Mouse (Mus musculus): ENCODE measurements around the gene Rnh1.

Gene Rnh1

DNA sequence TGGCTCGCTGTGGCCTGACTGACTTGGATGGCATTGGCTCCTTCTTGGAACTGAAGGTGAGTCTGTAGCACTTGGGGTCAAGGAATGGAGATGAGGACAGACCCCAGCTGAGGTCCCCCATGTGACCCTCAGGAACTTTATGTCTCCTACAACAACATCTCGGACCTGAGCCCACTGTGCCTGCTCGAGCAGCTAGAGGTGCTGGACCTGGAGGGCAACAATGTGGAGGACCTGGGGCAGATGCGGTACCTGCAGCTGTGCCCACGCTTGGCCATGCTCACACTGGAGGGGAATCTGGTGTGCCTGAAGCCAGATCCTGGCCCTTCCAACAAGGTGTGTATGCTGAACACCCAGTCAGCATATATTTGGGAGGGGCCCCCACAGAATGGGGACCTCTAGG lies 32.8 kb upstream of the Rnh1 start:
- 94% methylated on average over 5 of the region's 5 CpGs for WGBS

DNA sequence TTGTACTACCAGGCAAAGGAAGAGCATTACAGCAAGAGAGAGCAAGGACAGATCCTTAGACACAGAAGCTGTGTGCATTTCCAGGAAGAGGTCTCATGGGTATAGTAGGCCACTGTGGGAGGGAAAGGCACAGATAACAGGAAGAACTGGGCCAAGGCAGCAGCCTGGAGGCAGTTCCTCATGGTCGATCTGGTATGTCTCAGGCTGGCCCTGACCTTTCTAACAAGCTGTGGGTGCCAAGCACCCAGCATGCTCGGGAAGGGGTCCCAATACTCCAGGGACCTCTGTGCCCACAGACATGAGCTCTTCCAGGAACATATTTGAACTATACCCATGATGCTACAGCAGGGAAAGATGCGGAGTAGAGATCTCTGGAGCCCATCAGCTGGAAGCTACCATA lies 31.9 kb upstream of the Rnh1 start:
- WGBS: 81% methylated on average over 3 of the region's 3 CpGs

DNA sequence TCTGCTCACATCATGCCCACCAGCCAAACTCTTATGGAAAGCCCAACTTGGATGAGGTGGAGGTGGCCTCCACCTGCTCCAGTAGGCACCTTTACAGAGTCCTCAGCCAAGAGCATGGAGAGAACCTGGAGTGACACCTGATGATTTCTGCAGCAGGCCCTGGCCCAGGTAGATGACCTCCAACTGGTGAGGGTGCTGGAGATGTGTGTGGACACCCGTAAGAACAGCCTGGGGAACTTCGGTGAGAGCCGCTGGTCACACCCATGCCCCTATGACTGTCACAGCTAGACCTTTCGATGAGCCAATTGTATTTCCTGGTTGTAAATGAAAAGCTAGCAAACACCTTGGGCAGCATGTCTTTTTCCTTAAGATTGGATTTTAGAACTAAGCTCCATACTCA lies 25.5 kb upstream of the Rnh1 start:
- 97% methylated on average over 4 of the region's 4 CpGs for whole genome bisulfite sequencing

DNA sequence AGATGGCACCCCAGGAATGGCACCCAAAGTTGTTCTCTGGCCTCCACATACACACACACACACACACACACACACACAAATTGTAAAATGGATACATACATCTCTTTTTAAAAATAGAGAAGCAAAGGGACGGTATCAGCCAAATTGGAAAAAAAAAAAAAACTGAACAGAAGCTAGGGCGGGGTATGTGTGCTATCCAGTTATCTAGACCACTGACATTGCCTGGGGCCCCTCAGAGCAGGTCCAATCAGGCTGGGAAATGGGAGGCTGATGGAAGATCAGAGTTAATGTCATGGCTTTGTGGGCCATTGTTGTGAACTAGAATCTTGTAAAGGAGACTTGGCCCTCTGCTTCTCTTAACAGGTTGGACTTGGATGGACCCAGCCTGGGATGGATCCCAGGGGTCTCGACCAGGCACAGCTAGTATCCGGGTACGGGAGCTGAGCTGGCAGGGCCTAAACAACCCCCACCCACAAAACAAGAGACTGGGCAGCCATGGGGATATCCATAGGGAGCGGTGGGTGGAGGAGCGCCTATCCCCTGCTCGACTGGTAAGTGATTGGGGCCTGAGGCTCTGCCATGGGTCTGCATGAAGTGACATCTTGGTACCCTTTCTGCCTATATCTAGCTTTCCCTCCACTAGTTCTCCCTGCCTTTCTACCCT lies 24.1 kb upstream of the Rnh1 start:
- 96% methylated on average over 8 of the region's 8 CpGs for WGBS

DNA sequence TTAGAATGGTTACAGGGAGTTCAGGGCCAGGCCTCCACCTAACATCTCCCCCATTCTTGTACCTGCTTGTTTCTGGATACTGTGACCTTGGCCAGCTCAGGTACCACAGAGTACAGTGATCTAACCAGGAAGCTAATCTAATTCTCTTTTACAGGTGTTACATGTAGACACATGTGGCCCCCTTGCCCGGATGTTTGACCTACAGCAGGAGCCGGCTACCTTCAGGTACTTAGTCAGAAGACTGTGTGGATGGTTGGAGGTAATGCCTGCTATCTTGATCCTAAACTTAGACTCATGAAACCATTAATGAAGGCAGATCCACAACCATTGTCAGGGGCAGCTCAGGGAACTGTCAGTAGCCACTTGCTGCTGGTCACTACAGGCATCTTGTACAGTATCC lies 23.1 kb upstream of the Rnh1 start:
- WGBS: 94% methylated on average over 2 of the region's 2 CpGs

DNA sequence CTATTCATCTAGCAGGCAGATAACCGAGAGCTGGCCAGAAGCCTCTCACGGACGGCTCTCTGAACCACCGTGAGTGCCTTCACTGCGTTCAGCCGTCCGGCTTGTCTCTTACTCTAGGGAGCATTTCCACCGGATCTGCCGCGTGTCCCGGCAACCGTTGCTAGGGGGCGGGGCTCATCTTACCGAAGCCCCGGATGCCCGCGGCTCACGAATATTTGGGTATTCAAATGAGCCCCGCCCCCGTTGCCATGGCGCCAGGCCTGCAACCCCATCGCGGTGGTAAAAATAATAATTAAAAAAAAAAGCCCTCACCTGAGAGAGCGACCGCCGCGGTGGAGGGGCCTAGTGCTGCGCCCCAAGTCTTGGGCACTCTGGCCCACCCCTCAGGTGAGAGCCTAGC lies 22.2 kb upstream of the Rnh1 start:
- 2% methylated on average over 28 of the region's 28 CpGs for WGBS

DNA sequence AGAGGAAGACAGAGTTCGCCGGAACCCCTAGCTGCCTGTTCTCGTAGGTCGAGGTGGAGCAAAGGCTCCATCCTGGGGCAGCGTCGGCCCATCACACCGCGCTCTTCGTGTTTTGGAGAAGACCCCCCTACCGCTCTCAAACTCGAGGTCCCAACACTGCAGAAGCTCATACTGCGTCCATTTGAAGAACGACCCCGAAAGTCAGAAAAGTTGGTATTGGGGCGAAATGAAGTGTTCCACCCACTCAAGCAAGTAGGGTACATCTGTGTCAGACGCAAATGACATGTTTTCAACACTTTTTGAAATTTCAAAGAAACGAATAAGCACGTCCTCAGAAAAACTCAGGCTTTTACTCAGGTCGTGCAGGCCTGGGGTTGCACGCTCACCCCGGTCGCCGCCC lies 21.8 kb upstream of the Rnh1 start:
- under 1% methylated on average over 23 of the region's 23 CpGs for WGBS

DNA sequence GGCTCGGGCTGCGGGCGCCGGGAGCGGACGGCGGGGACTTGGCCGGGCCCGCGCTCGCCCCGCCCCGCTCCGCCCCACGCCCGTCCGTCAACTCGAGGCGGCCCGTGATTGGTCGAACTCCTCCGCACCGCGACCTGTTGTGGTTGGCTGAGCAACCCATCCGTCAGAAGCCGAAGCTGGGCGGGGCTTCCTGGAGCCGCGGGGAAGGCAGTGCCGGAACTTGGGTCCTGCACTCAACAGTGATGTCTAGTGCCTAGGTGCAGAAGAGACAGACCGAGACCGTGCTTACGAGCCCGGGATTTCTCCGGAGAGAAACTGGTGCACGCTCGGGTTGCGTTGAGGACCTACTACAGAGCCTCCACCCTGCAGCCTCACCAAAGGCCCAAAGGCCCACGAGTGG lies 21.3 kb upstream of the Rnh1 start, which contains the start of the genes Hras and Lrrc56:
Hras (minus strand) TSS at position 58 of the 400 bp plus-strand sequence.
Lrrc56 (plus strand) TSS at position 210 of the 400 bp plus-strand sequence.
- WGBS: under 1% methylated on average over 39 of the region's 39 CpGs

DNA sequence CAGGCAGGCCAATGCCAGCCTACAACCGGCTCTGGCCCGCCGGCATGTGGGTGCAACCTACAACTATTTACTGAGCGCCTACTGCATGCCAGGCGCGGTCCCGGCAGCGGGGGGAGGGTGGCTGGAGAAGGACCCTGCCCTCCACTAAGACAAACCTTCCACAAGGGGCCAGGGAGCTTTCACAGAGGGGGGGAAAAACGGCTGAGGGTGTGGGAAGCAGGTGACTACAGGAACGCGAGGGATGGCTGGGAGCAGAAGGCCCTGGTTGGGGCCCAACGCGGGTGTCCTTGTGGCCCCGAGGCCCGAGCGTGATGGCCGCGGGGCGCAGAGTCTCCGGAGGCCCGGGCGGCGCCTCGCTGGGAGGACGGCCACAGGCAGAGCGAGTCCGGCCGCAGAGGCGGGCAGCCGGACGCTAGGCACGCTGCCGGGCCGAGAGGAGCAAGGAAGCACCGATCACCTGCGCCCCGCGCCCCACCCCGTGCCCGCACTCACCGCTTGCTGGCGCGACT lies 20.7 kb upstream of the Rnh1 start:
- WGBS: under 1% methylated on average over 43 of the region's 43 CpGs

DNA sequence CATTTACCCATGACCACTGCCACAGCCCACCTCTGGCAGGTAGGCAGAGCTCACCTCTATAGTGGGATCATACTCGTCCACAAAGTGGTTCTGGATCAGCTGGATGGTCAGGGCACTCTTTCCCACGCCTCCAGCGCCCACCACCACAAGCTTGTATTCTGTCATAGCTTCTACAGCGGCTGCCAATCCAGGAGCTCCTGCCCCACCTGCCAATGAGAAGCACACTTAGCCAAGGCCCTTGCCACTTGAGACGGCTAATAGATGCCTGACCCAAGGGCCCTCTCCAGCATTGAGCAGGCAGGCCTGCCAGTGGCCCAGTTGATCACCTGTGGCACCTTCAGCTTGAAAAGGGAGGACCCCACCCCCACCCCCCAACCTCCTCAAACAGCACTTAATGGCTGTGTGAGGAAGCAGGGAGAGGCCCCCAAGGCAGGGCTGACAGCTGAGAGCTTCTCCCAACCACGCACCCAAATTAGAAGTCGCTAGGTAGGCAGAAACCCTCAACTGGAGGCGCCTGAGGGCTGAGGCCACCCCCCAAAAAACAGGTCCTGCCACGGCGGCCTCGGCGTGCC lies 20.2 kb upstream of the Rnh1 start:
- WGBS: 23% methylated on average over 12 of the region's 12 CpGs

DNA sequence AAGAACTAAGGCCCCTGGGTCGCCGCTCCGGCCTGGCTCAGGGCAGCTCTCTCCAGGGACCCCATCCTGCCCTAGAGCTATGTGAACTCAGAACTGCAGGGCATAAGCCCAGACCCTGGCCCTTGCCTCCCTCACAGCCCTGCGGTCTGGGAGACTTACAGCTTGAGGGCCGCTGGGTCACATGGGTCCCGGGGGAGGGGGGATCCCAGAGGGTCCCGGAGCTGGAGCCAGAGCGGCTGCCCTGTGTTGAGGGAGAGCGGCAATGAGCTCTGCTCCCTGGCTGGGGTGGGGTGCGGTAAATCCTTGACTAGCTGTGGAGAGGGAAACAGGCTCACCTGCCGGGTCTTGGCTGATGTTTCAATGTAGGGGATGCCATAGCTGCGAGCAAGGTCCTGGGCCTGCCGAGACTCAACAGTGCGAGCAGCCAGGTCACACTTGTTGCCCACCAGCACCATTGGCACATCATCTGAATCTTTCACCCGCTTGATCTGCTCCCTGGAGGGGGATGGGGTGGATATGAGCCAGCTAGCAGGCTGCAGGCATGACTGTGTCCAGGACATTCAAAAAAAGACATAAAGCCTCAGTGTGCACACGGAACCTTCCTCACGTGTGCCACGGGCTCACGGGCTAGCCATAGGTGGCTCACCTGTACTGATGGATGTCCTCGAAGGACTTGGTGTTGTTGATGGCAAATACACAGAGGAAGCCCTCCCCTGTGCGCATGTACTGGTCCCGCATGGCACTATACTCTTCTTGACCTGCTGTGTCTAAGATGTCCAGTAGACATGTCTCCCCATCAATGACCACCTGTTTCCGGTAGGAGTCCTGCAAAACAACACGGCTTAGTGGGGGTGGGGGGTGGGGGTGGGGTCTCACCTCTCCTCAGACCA lies 19.4 kb upstream of the Rnh1 start:
- 85% methylated on average over 24 of the region's 24 CpGs for WGBS

DNA sequence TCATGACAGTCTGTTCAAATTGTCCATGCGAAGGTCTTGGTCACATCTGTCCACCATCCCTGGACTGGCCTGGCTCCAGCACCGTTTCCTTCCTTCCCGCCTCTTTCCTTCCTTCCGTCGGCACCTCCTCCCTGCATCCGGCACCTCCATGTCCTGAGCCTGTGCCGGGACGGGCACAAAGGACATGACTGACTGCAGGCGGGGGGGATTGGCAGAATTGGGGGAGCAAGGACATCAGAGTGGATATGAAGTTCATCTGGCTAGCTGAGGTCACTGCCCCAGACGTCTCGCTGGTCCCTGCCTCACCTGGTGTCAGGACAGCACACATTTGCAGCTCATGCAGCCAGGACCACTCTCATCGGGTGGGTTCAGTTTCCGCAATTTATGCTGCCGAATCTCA lies 18.4 kb upstream of the Rnh1 start:
- 85% methylated on average over 14 of the region's 14 CpGs for WGBS

DNA sequence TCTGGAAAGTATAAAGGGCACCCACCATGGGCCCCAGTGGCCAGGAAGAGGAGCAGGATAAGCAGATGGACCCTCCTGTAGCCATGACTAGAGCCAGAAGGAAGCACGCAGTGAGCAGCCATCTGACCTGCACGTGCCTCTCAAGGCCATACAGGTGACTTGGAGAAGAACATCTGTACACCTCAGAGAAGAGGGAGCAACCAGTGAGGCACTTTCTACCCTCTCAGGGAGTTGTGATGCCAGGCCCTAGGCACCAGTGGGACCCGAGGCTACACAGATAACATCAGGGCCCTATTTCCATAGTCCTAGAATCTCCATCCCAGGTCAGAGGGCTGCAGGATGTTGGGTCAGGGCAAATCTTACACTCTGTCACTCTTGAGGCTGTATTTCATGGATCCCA lies 17.6 kb upstream of the Rnh1 start:
- 93% methylated on average over 3 of the region's 3 CpGs for WGBS

DNA sequence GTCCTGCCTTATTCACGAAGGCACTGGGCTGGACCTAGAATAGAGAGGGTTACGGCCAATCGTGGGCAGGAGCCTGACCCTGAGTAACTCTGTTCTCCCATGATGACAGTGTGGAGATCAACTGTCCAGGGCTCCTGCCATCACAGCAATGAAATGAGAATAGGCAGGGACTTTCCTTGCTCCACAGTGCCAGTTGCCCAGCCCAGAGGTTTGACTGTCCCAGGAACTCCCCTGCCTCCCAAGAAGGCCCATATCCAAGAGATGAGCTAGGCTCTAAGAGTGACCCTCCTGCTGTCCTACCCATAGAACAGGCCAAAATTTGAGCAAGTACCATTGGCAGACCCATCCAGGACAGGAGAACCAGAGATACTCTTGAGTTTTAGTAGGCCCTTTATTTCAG lies 16.1 kb upstream of the Rnh1 start:
- WGBS: 83% methylated on average over 3 of the region's 3 CpGs

DNA sequence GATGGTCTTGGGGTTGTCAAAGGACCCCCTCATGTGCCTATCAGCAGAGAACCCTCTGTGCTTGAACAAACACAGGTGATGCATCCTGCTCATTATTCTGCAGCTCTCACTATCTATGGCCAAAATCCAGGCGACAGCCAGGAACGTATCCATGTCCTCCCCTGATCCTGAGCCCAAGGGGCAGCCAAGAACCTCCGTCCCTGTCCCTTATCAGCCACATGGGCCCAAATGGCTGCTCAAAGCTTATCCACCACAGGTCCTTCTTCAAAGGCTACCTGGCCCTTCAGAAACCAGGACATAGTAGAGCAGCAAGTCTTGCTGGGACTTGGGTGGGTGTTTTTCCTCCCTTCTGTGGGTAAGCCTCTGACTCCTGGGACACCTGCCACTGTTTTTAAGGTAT lies 15.5 kb upstream of the Rnh1 start:
- 82% methylated on average over 3 of the region's 3 CpGs for WGBS

DNA sequence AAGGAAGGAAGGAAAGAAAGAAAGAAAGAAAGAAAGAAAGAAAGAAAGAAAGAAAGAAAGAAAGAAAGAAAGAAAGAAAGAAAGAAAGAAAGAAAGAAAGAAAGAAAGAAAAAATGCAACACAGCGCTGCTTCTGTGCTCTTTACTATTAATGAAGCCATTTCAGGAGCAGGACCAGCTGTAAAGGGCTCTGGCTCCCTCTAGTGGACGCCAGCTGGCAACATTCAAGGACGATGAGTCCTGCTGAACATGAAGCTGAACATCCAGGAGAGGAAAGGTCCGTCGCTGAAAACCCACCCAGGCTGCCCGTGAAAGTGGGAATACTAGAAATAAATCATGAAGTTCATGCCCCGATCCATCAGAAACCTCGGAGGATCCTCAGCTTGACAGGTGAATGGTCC lies 3.5 kb upstream of the Rnh1 start:
- 2% methylated on average over 8 of the region's 8 CpGs for WGBS

DNA sequence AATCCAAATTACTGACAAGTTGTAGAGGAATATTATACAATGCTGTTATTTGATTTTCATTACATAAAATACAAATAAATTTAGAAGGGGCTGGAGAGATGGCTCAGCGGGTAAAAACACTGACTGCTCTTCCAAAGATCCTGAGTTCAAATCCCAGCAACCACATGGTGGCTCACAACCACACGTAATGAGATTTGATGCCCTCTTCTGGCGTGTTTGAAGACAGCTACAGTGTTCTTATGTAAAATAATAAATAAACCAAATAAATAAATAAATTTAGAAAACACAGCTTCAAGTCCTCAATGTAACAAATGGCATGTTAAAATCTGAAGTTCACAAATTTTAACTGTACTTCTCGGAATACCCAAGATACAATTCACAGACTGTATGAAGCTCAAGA lies 2.4 kb upstream of the Rnh1 start:
- WGBS: 75% methylated on average over 4 of the region's 4 CpGs

DNA sequence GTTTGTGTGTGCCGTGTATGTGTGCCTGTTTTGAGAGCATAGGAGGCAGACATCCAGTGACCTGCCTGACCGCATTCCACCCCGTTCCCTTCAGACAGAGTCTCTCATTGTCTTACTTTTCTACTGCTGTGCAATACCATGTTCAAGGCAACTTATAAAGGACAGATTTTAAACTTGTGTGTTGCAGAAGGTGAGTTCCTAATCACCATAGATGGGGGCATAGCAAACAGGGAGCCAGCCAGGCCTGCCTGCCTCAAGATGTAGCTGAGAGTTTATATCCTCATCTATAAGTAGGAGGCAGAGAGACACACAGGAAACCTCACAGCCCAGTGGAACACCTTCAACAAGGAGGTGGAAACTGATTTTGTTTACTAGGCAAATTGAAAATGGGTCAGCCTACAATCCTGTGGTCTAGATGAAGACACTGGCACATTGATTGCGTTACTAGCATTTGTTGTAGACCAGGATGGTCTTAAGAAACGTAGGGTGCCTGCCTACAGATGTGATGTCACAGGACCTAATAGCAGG lies 730 bp upstream of the Rnh1 start:
- WGBS: 73% methylated on average over 5 of the region's 5 CpGs

DNA sequence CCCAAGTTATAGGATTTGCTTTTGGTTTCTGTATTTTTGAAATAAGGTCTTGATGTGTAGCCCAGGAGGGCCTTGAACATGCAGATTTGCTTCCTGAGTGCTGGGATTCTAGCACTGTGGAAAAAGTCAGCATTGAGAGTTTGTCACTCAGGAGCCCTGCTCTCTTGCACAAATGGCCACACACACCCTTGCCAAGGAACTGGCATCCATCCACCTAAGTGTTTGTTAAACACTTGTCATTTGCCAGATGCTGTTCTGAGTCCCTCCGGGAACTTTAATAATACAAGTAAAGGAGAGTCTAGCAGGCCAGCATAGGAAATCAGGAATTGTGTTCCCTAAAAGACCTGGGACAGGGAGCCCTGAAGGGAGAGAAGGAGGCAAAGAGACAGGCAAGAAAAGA lies 3.4 kb downstream of the Rnh1 start:
- 34% methylated on average over 1 of the region's 1 CpGs for WGBS

DNA sequence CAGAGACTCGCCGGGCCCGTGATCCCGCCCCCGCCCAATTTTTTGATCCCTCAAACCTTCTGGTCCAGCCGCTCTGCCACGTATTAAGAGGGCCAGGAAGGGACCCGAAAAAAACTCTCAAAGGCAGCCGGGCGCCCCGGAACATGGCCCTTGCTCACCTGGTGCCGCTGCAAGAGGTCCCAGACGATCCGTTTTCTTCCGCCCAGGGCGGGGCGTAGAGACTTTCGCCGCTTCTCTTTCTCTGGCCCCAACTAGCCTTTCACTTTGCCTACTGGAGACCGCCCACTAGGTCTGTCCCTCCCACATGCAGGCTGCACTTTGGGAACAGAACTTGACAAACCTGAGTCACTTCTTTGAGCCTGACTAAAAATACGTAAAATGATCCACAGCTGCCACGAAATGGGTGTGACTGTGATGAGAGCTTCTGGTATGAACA lies 4.1 kb downstream of the Rnh1 start:
- 9% methylated on average over 22 of the region's 22 CpGs for WGBS

DNA sequence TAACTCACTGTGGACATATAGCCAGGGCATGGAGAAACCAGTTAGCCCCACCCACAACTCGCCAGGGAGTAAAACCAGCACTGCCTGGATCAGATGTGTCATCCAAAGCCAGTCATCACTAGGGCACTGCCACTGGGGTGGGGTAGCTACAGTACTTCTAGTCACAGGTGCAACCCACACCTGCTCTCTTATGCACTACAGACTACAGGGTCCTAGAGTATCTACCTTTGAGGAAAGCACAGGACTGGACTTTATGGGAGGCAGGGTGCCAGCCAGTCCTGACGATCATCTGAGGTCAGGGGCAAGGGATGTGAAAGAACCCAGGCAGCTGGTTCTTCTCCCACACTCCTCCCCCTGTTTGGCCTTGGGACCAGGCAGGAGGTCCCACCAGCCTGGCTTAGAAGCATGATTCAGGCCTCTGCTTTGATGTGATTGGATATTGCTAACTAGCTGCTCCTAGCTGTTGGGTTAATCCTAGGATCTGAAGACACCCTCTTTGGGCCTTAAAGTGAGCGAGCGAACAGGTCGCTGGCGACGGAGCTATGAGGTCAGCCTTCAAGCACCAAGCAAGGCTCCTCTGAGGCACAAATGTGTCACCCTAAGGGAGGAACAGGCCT lies 4.6 kb downstream of the Rnh1 start:
- WGBS: 27% methylated on average over 7 of the region's 7 CpGs

DNA sequence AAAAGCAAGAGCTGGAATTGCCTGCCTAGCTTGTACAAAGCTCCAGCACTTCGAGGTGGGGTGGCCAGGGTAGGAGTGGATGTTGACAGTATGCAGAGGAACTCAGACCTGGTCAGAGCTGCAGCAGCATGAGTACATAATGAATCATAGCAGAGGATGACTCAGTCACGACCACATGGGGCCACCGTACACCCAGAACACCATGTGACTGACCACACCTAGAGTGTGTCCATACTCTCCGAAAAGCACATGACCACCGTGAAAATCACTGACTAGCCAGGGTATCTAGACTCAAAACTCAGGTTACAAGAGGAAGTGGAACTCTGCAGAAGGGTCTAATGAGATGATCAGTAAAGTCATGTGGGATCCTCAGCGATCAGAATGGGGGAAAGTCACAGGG lies 7.8 kb downstream of the Rnh1 start:
- WGBS: 67% methylated on average over 6 of the region's 6 CpGs

Data from cerebral cortex, adult 2 months (tissue).